Comparison of ENCODE assay signal across 18 mouse cellular contexts in genomic region chr10:77471512-77471911, GRCm38 (mm10).
"Had no signal": no experiment of that assay in that cellular context is flagged by ENCODE, and none has a peak within 500 bp of the region (broad histone marks: within the 10 kb centered on the region; RNA-seq: fewer than 3 reads in every experiment).

No protein-coding gene starts in this region.

- DNase-seq: kidney, adult 18-20 months; kidney, adult 9 months; kidney, postnatal 14 days; kidney, postnatal 4 days; liver; midbrain, embryonic 14.5 days; right cerebral cortex, postnatal 14 days; right cerebral cortex, postnatal 4 days; thymus, adult 18-20 months; thymus, postnatal 36 days had no signal

- H3K4me3 ChIP-seq: limb, embryonic 10.5 days; limb, embryonic 13.5 days; liver, embryonic 12.5 days; liver, embryonic 15.5 days; lung, embryonic 15.5 days had no signal

- H3K9ac ChIP-seq: limb, embryonic 13.5 days; liver, embryonic 12.5 days; liver, embryonic 15.5 days; lung, embryonic 15.5 days had no signal

- H3K27ac ChIP-seq: limb, embryonic 10.5 days; limb, embryonic 13.5 days; liver, embryonic 12.5 days; liver, embryonic 15.5 days; lung, embryonic 15.5 days had no signal

- H3K27me3 ChIP-seq: limb, embryonic 13.5 days; liver, embryonic 12.5 days; liver, embryonic 15.5 days; lung, embryonic 15.5 days had no signal

- H3K36me3 ChIP-seq: limb, embryonic 10.5 days; limb, embryonic 13.5 days; liver, embryonic 12.5 days; liver, embryonic 15.5 days; lung, embryonic 15.5 days had no signal

- H3K4me1 ChIP-seq: limb, embryonic 13.5 days; liver, embryonic 12.5 days; liver, embryonic 15.5 days had no signal

- H3K9me3 ChIP-seq: limb, embryonic 10.5 days; limb, embryonic 13.5 days; liver, embryonic 12.5 days; liver, embryonic 15.5 days; lung, embryonic 15.5 days had no signal

- H3K4me2 ChIP-seq: limb, embryonic 13.5 days; liver, embryonic 12.5 days; liver, embryonic 15.5 days; lung, embryonic 15.5 days; midbrain, embryonic 11.5 days had no signal

- ATAC-seq: inflammation-experienced regulatory T-cells, adult 6 months; intestine, embryonic 16.5 days; liver, embryonic 12.5 days had no signal
